Mouse (Mus musculus): ENCODE measurements around the gene Hspa1l.

DNA sequence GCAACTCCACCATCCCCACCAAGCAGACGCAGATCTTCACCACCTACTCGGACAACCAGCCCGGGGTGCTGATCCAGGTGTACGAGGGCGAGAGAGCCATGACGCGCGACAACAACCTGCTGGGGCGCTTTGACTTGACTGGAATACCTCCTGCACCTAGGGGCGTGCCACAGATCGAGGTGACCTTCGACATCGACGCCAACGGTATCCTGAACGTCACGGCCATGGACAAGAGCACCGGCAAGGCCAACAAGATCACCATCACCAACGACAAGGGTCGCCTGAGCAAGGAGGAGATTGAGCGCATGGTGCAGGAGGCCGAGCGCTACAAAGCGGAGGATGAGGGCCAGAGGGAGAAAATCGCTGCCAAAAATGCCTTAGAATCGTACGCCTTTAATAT is 5.7 kb downstream of the Hspa1l start:
- TF ChIP-seq CTCF (conservative IDR thresholded peaks at IDR 0.05; ENCODE audit: low read length): no peak
- no peak for TF ChIP-seq NANOG (IDR thresholded peaks at IDR 0.05; ENCODE audit: borderline replicate concordance, low read length)
